Mouse (Mus musculus): Measurements from ENCODE around the gene Jdp2. TPM values are rescaled to one million over a fixed set of nuclear protein-coding genes. Genes with fewer than 3 reads are reported as not detected.
"Not testable (repeated sequence)": the region's sequence is repeated elsewhere in the genome, so short reads cannot be mapped to it uniquely, and the experiment has no call there.

The Jdp2 gene
- polyA plus RNA-seq, 1 experiment from 2014 or later = 0.31 TPM

GRCm38 (mm10) chr12:85645664-85646063 lies 46.8 kb downstream of the Jdp2 start:
- no peaks in the 10 kb centered on the region for H3K4me1 ChIP-seq (replicated peaks; ENCODE audit: control insufficient read depth, insufficient read depth, low read length)
- no peak for DNase-seq (ENCODE audit: low spot score)
- ATAC-seq (replicated peaks; ENCODE audit: low FRiP score) = no peak
- no peak overlapping the region for H3K27ac ChIP-seq (ENCODE audit: low read depth, low read length)
- WGBS = 94% methylated on average over 4 of the region's 4 CpGs
- no peaks in the 10 kb centered on the region for H3K27me3 ChIP-seq (ENCODE audit: control insufficient read depth, insufficient read depth, low read length)
- H3K36me3 ChIP-seq (ENCODE audit: control insufficient read depth, insufficient read depth, low read length) = no peaks in the 10 kb centered on the region
- no peak overlapping the region for H3K9ac ChIP-seq (ENCODE audit: low read length)
- H3K4me3 ChIP-seq (ENCODE audit: low read depth, low read length) = no peak overlapping the region
- no peaks in the 10 kb centered on the region for H3K9me3 ChIP-seq (ENCODE audit: control insufficient read depth, low read length)
- H3K4me2 ChIP-seq (ENCODE audit: low read depth, low read length, severe bottlenecking) = no peak overlapping the region

- H3K4me2 ChIP-seq (ENCODE audit: low read depth, low read length, severe bottlenecking) = no peak overlapping the region
- H3K4me3 ChIP-seq (ENCODE audit: low read depth, low read length) = no peak overlapping the region
- no peaks in the 10 kb centered on the region for H3K4me1 ChIP-seq (replicated peaks; ENCODE audit: control insufficient read depth, insufficient read depth, low read length)
- no peaks in the 10 kb centered on the region for H3K27me3 ChIP-seq (ENCODE audit: control insufficient read depth, insufficient read depth, low read length)
- H3K27ac ChIP-seq (ENCODE audit: low read depth, low read length) = no peak overlapping the region
- H3K9ac ChIP-seq (ENCODE audit: low read length) = no peak overlapping the region
- no peak for ATAC-seq (replicated peaks; ENCODE audit: low FRiP score)
- WGBS = 52% methylated on average over 10 of the region's 10 CpGs
- DNase-seq (ENCODE audit: low spot score) = no peak
- no peaks in the 10 kb centered on the region for H3K36me3 ChIP-seq (ENCODE audit: control insufficient read depth, insufficient read depth, low read length)
- no peaks in the 10 kb centered on the region for H3K9me3 ChIP-seq (ENCODE audit: control insufficient read depth, low read length)
These were observed 48.5 kb downstream of the Jdp2 start for GRCm38 (mm10) chr12:85647346-85647745.

GRCm38 (mm10) chr12:85647955-85648354 lies 49.1 kb downstream of the Jdp2 start:
- Histone ChIP-seq H3K4me2 (ENCODE audit: low read depth, low read length, severe bottlenecking) (no peak overlapping the region), H3K9ac (ENCODE audit: low read length) (no peak overlapping the region), H3K27me3 (ENCODE audit: control insufficient read depth, insufficient read depth, low read length) (no peaks in the 10 kb centered on the region), H3K4me1 (replicated peaks; ENCODE audit: control insufficient read depth, insufficient read depth, low read length) (no peaks in the 10 kb centered on the region), H3K27ac (ENCODE audit: low read depth, low read length) (no peak overlapping the region), H3K4me3 (ENCODE audit: low read depth, low read length) (no peak overlapping the region), H3K9me3 (ENCODE audit: control insufficient read depth, low read length) (no peaks in the 10 kb centered on the region), H3K36me3 (ENCODE audit: control insufficient read depth, insufficient read depth, low read length) (no peaks in the 10 kb centered on the region)
- DNase-seq (ENCODE audit: low spot score) (no peak), ATAC-seq (replicated peaks; ENCODE audit: low FRiP score) (no peak)
- 96% methylated on average over 1 of the region's 1 CpGs for WGBS

GRCm38 (mm10) chr12:85659319-85659718 lies 60.5 kb downstream of the Jdp2 start:
- Histone ChIP-seq H3K4me2 (ENCODE audit: low read depth, low read length, severe bottlenecking) (no peak overlapping the region), H3K27me3 (ENCODE audit: control insufficient read depth, insufficient read depth, low read length) (no peaks in the 10 kb centered on the region), H3K9me3 (ENCODE audit: control insufficient read depth, low read length) (no peaks in the 10 kb centered on the region), H3K4me1 (replicated peaks; ENCODE audit: control insufficient read depth, insufficient read depth, low read length) (no peaks in the 10 kb centered on the region), H3K9ac (ENCODE audit: low read length) (no peak overlapping the region), H3K27ac (ENCODE audit: low read depth, low read length) (no peak overlapping the region), H3K4me3 (ENCODE audit: low read depth, low read length) (no peak overlapping the region), H3K36me3 (ENCODE audit: control insufficient read depth, insufficient read depth, low read length) (no peaks in the 10 kb centered on the region)
- DNase-seq (ENCODE audit: low spot score) = no peak
- no peak for ATAC-seq (replicated peaks; ENCODE audit: low FRiP score)
- whole genome bisulfite sequencing = 57% methylated on average over 2 of the region's 2 CpGs

- ATAC-seq (replicated peaks; ENCODE audit: low FRiP score) = no peak
- WGBS = 91% methylated on average over 12 of the region's 12 CpGs
- no peak overlapping the region for H3K4me3 ChIP-seq (ENCODE audit: low read depth, low read length)
These were observed 62.0 kb downstream of the Jdp2 start for GRCm38 (mm10) chr12:85660855-85661254.

GRCm38 (mm10) chr12:85662232-85662631 lies 63.4 kb downstream of the Jdp2 start:
- WGBS = 91% methylated on average over 8 of the region's 8 CpGs
- H3K9ac ChIP-seq (ENCODE audit: low read length); H3K4me1 ChIP-seq (replicated peaks; ENCODE audit: control insufficient read depth, insufficient read depth, low read length); H3K4me2 ChIP-seq (ENCODE audit: low read depth, low read length, severe bottlenecking); DNase-seq (ENCODE audit: low spot score); H3K36me3 ChIP-seq (ENCODE audit: control insufficient read depth, insufficient read depth, low read length); H3K27ac ChIP-seq (ENCODE audit: low read depth, low read length); ATAC-seq (replicated peaks; ENCODE audit: low FRiP score); H3K9me3 ChIP-seq (ENCODE audit: control insufficient read depth, low read length); H3K27me3 ChIP-seq (ENCODE audit: control insufficient read depth, insufficient read depth, low read length); H3K4me3 ChIP-seq (ENCODE audit: low read depth, low read length): not testable (repeated sequence)

More at GRCm38 (mm10) chr12:85660855-85661254, 62.0 kb downstream of the Jdp2 start:
- no peak overlapping the region for H3K27ac ChIP-seq (ENCODE audit: low read depth, low read length)
- H3K4me2 ChIP-seq (ENCODE audit: low read depth, low read length, severe bottlenecking) = no peak overlapping the region
- DNase-seq (ENCODE audit: low spot score) = no peak
- no peaks in the 10 kb centered on the region for H3K36me3 ChIP-seq (ENCODE audit: control insufficient read depth, insufficient read depth, low read length)
- no peaks in the 10 kb centered on the region for H3K9me3 ChIP-seq (ENCODE audit: control insufficient read depth, low read length)
- no peak overlapping the region for H3K9ac ChIP-seq (ENCODE audit: low read length)
- H3K4me1 ChIP-seq (replicated peaks; ENCODE audit: control insufficient read depth, insufficient read depth, low read length) = no peaks in the 10 kb centered on the region
- H3K27me3 ChIP-seq (ENCODE audit: control insufficient read depth, insufficient read depth, low read length) = no peaks in the 10 kb centered on the region

- Histone ChIP-seq H3K27me3 (ENCODE audit: control insufficient read depth, insufficient read depth, low read length) (no peaks in the 10 kb centered on the region), H3K9ac (ENCODE audit: low read length) (no peak overlapping the region), H3K4me1 (replicated peaks; ENCODE audit: control insufficient read depth, insufficient read depth, low read length) (no peaks in the 10 kb centered on the region), H3K36me3 (ENCODE audit: control insufficient read depth, insufficient read depth, low read length) (no peaks in the 10 kb centered on the region), H3K9me3 (ENCODE audit: control insufficient read depth, low read length) (no peaks in the 10 kb centered on the region), H3K4me2 (ENCODE audit: low read depth, low read length, severe bottlenecking) (no peak overlapping the region), H3K4me3 (ENCODE audit: low read depth, low read length) (no peak overlapping the region), H3K27ac (ENCODE audit: low read depth, low read length) (no peak overlapping the region)
- 18% methylated on average over 9 of the region's 9 CpGs for WGBS
- ATAC-seq (replicated peaks; ENCODE audit: low FRiP score) (peak; percentile 46; the same call in 1 of the 2 replicates), DNase-seq (ENCODE audit: low spot score) (peak; percentile 82)
These were observed 64.1 kb downstream of the Jdp2 start for GRCm38 (mm10) chr12:85662896-85663295.

GRCm38 (mm10) chr12:85666112-85666511 lies 67.3 kb downstream of the Jdp2 start:
- Histone ChIP-seq H3K4me2 (ENCODE audit: low read depth, low read length, severe bottlenecking) (no peak overlapping the region), H3K4me3 (ENCODE audit: low read depth, low read length) (no peak overlapping the region), H3K4me1 (replicated peaks; ENCODE audit: control insufficient read depth, insufficient read depth, low read length) (no peaks in the 10 kb centered on the region), H3K9me3 (ENCODE audit: control insufficient read depth, low read length) (no peaks in the 10 kb centered on the region), H3K27ac (ENCODE audit: low read depth, low read length) (no peak overlapping the region), H3K27me3 (ENCODE audit: control insufficient read depth, insufficient read depth, low read length) (no peaks in the 10 kb centered on the region), H3K36me3 (ENCODE audit: control insufficient read depth, insufficient read depth, low read length) (no peaks in the 10 kb centered on the region), H3K9ac (ENCODE audit: low read length) (no peak overlapping the region)
- 87% methylated on average over 8 of the region's 8 CpGs for WGBS
- no peak for DNase-seq (ENCODE audit: low spot score)
- no peak for ATAC-seq (replicated peaks; ENCODE audit: low FRiP score)

GRCm38 (mm10) chr12:85667071-85667470 lies 68.2 kb downstream of the Jdp2 start:
- Histone ChIP-seq H3K36me3 (ENCODE audit: control insufficient read depth, insufficient read depth, low read length) (no peaks in the 10 kb centered on the region), H3K9me3 (ENCODE audit: control insufficient read depth, low read length) (no peaks in the 10 kb centered on the region), H3K27ac (ENCODE audit: low read depth, low read length) (no peak overlapping the region), H3K4me2 (ENCODE audit: low read depth, low read length, severe bottlenecking) (no peak overlapping the region), H3K4me3 (ENCODE audit: low read depth, low read length) (no peak overlapping the region), H3K4me1 (replicated peaks; ENCODE audit: control insufficient read depth, insufficient read depth, low read length) (no peaks in the 10 kb centered on the region), H3K27me3 (ENCODE audit: control insufficient read depth, insufficient read depth, low read length) (no peaks in the 10 kb centered on the region), H3K9ac (ENCODE audit: low read length) (no peak overlapping the region)
- ATAC-seq (replicated peaks; ENCODE audit: low FRiP score) = no peak
- 88% methylated on average over 7 of the region's 7 CpGs for WGBS
- DNase-seq (ENCODE audit: low spot score) = no peak

Measured in forebrain, embryonic 11.5 days (tissue).